Mouse (Mus musculus) heart, postnatal 0 days (tissue): ENCODE measurements around the gene Rad1. TPM values are rescaled to one million over a fixed set of nuclear protein-coding genes. Genes with fewer than 3 reads are reported as not detected.

ENCODE experiments used
- ATAC-seq: fragments of 200-750 bp; cut with Nextera tagmentation; 2 replicates; pipeline ENCODE4 v1.8.0; 2017; ENCODE audit warnings: low read depth, moderate number of reproducible peaks, moderate library complexity; ENCODE audit not compliant: insufficient read depth
- DNase-seq: peaks from one replicate; pipeline ENCODE4 v3.0.0-alpha.2; 2016; ENCODE audit warnings: low spot score
- H3K27ac ChIP-seq: fragments of 300-500 bp; sonication (generic); 2 replicates; pipeline ENCODE4 v1.5.1; 2014; ENCODE audit warnings: low read depth, mild to moderate bottlenecking
- H3K27me3 ChIP-seq: fragments of 300-500 bp; sonication (generic); 2 replicates; pipeline ENCODE4 v1.6.1; 2014; ENCODE audit warnings: low read length, mixed read lengths; ENCODE audit not compliant: control insufficient read depth, insufficient read depth
- H3K36me3 ChIP-seq: fragments of 300-500 bp; sonication (generic); replicated peaks from 2 replicates; pipeline ENCODE4 v1.6.1; 2014; ENCODE audit warnings: low read length, mixed read lengths; ENCODE audit not compliant: control insufficient read depth, insufficient read depth
- H3K4me1 ChIP-seq: fragments of 300-500 bp; sonication (generic); 2 replicates; pipeline ENCODE4 v1.6.1; 2014; ENCODE audit warnings: antibody characterized with exemption; ENCODE audit not compliant: control insufficient read depth, insufficient read depth
- H3K4me2 ChIP-seq: fragments of 300-500 bp; sonication (generic); 2 replicates; pipeline ENCODE4 v1.6.1; 2014; ENCODE audit warnings: low read depth, mild to moderate bottlenecking, low read length, moderate library complexity
- H3K4me3 ChIP-seq: fragments of 300-500 bp; sonication (generic); 2 replicates; pipeline ENCODE4 v1.5.1; 2014; ENCODE audit warnings: low read depth, low read length
- H3K9ac ChIP-seq: fragments of 300-500 bp; sonication (generic); replicated peaks from 2 replicates; pipeline ENCODE4 v1.6.1; 2014; ENCODE audit warnings: low read depth, low read length, mixed read lengths
- H3K9me3 ChIP-seq: fragments of 300-500 bp; sonication (generic); replicated peaks from 2 replicates; pipeline ENCODE4 v1.6.1; 2016; ENCODE audit warnings: low read length; ENCODE audit not compliant: control insufficient read depth
- CTCF ChIP-seq: IDR thresholded peaks from 2 replicates; pipeline ENCODE4 v1.5.1; 2016; ENCODE audit warnings: antibody characterized with exemption, control low read depth, low read depth
- EP300 ChIP-seq: IDR thresholded peaks from 2 replicates; pipeline ENCODE4 v1.6.1; 2016; ENCODE audit warnings: antibody characterized with exemption, low read depth
- WGBS: fragments of 180-500 bp; shearing (Covaris S2); extraction: QIAGEN DNeasy Blood & Tissue Kit; methylation state at CpG from one replicate; pipeline ENCODE4 v1.1.7; 2014; 5-methylcytosine and 5-hydroxymethylcytosine counted together
- polyA plus RNA-seq: library from polyadenylated mRNA; unstranded; fragments of >200 nt; fragmentation: Nextera tagmentation; extraction: Ambion mirVana; gene quantifications from 2 replicates; pipeline ENCODE4 v1.2.1, GENCODE M21; 2015
- total RNA-seq: library from RNA; depleted of rRNA; stranded (reverse); fragments of >200 nt; gene quantifications from 2 replicates; pipeline ENCODE4 v1.2.3, GENCODE M21; 2014; ENCODE audit warnings: low replicate concordance; rRNA removed

The Rad1 gene
- total RNA-seq, result 6.0 and 10.9 TPM in 2 replicates
- polyA plus RNA-seq, result 13.3 and 13.8 TPM in 2 replicates

DNA sequence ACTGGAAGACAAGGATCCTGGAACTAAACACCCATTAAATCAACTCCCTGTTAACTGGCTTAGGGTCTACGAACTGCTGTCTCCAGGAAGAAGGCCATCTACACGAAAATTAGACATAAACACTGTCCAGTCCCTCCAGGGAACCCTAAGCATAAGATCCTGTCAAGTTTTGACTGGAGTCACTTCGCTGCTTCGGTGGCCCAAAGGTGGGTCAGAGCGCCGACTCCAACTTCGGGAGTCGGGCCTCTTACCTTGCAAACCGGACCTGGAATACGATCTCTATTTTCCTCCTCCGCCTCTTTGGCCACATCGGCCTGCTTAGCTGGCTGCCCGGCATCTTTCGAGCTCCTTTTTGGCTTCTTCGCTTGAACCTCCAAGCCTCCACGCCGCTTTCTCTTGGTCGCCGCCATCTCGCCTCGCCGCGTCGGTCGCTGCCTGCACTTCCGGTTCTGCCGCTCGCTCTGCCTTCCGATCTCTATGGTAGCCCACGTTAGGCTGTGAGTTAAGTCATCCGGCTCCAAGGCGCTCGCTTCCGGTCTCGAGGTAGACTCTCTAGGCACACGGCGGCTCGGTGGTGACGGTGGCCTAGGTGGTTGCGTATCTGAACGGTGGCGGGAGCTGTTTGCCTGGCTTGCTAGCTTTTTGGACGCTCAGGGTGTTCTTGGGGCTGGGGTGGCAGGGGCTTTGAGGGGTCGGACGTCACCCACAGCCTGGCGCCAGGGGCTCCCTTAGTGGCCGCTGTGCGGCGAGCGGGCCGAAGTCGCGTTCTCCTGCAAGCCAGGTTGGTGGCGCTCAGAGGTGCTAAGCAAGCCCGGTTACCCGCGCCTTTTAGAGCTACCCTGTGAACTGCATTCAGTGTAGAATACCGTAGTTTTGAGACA, at the start of gene Rad1, which contains the start of gene Brix1:
Gene Rad1, plus strand, starts transcription at position 535 of the 881 bp plus-strand sequence.
Gene Brix1, minus strand, starts transcription at position 464 of the 881 bp plus-strand sequence.
- peaks cover 17% of the 10 kb centered on the region for H3K4me1 ChIP-seq

DNA sequence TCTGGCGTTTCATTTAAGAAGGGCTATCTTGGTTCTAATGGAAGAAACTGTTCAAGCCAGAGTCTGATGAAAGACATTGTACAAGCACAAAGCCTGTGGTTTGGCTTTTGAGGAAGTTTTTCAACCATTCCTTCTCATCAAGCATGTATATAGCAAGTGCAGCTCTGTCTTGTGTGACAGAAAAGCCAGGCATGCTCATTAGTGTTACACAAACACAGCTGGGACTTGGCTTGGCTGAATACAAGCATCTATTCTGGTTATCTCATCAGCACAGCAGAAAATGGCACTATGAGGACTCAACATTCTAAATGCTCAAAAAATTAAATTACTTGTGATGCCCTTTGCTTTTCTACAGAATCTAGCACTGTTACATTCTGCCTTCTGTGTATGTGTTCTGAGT, 48.9 kb upstream of the Rad1 start:
- H3K9ac ChIP-seq, result no peak overlapping the region
- no peaks in the 10 kb centered on the region for H3K4me1 ChIP-seq
- no peaks in the 10 kb centered on the region for H3K27me3 ChIP-seq
- no peak for TF ChIP-seq EP300
- TF ChIP-seq CTCF, result no peak
- no peak overlapping the region for H3K4me3 ChIP-seq
- DNase-seq (no peak), ATAC-seq (no peak)
- no peak overlapping the region for H3K4me2 ChIP-seq
- H3K36me3 ChIP-seq, result peaks cover 7% of the 10 kb centered on the region; the same call in 1 of the 2 replicates
- WGBS, result 73% methylated on average over 1 of the region's 1 CpGs
- H3K27ac ChIP-seq, result no peak overlapping the region
- H3K9me3 ChIP-seq, result no peaks in the 10 kb centered on the region

More for the DNA sequence above, at the start of gene Rad1, which contains the start of gene Brix1:
- DNase-seq, result peak; percentile 96
- Histone ChIP-seq H3K9me3 (no peaks in the 10 kb centered on the region), H3K27me3 (no peaks in the 10 kb centered on the region), H3K27ac (peak within 1 kb of the TSS; percentile 73), H3K36me3 (peaks cover 34% of the 10 kb centered on the region), H3K4me2 (peak within 1 kb of the TSS; percentile 83), H3K9ac (peak within 1 kb of the TSS; percentile 85), H3K4me3 (peak within 1 kb of the TSS; percentile 98)
- peak; percentile 100 for ATAC-seq
- TF ChIP-seq EP300, result no peak
- TF ChIP-seq CTCF, result no peak
- 0% methylated on average over 58 of the region's 58 CpGs for WGBS

DNA sequence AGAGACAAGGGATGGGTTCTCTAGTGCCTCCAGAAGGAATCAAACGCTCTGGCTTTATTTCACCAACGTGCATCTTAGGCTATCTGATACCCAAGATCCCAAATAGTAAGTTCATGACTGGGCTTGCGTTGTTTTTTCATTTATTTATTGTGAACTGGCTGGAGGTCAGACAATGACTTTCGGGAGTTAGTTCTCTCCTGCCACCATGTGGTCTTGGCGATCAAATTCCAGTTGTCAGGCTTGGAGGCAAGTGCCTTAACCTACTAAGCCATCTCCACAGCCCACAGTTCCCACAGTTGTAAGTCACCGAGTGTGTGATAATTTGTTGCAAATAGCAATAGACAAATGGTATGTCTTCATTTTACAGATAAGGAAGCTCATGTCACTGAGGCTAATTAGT, 45.9 kb upstream of the Rad1 start:
- H3K4me3 ChIP-seq, result no peak overlapping the region
- H3K4me1 ChIP-seq, result no peaks in the 10 kb centered on the region
- ATAC-seq (no peak), DNase-seq (no peak)
- peak; percentile 33; the same call in 1 of the 2 replicates for TF ChIP-seq CTCF
- no peak for TF ChIP-seq EP300
- H3K27ac ChIP-seq, result no peak overlapping the region
- no peaks in the 10 kb centered on the region for H3K27me3 ChIP-seq
- 60% methylated on average over 6 of the region's 6 CpGs for WGBS
- peaks cover 16% of the 10 kb centered on the region for H3K36me3 ChIP-seq
- H3K9ac ChIP-seq, result no peak overlapping the region
- H3K9me3 ChIP-seq, result no peaks in the 10 kb centered on the region
- H3K4me2 ChIP-seq, result no peak overlapping the region

DNA sequence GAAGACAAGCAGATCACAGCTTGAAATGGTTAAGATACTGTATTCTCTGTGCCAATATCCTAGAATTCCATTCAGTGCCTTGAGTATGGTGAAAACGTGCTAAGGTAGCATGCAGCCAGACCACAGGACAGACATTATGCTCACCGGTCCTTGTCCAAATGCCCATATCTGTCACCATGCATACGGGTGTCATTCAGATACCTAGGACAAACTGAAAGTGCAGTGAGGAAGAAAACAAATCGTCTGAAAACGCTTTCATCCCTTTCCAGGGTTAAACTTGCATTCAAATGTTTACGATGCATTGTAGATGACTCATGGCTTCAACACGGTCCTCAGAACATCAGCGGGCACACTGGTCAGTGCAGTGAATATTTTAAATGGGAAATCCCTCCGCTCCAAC, 44.3 kb upstream of the Rad1 start:
- Histone ChIP-seq H3K27ac (no peak overlapping the region), H3K36me3 (peaks cover 20% of the 10 kb centered on the region), H3K9me3 (no peaks in the 10 kb centered on the region), H3K4me1 (no peaks in the 10 kb centered on the region), H3K4me2 (no peak overlapping the region), H3K4me3 (no peak overlapping the region), H3K9ac (no peak overlapping the region), H3K27me3 (no peaks in the 10 kb centered on the region)
- no peak for TF ChIP-seq CTCF
- no peak for TF ChIP-seq EP300
- 82% methylated on average over 9 of the region's 9 CpGs for WGBS
- ATAC-seq (no peak), DNase-seq (no peak)

DNA sequence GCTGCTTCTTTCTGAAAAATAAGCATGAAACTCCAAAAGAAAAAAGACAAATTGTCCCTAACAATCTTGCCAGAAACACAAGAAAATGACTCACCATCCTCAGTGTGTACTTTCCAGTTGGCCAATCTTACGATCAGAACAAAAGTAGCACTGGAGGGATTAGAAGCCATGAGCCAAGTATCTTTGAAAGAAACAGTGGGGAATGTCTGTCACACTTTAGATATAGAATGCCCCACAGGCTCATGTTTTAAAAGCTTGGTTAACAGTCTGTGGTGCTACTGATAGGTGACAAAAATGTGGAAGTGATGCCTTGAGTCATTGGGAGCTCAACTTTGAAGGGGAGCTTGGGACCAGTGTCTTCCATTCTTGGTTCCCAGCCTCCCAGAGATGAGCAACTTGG, 43.5 kb upstream of the Rad1 start:
- WGBS, result 67% methylated on average over 1 of the region's 1 CpGs
- no peak for ATAC-seq
- no peaks in the 10 kb centered on the region for H3K9me3 ChIP-seq
- H3K4me2 ChIP-seq, result no peak overlapping the region
- TF ChIP-seq EP300, result no peak
- TF ChIP-seq CTCF, result no peak
- H3K4me1 ChIP-seq, result no peaks in the 10 kb centered on the region
- H3K36me3 ChIP-seq, result peaks cover 24% of the 10 kb centered on the region
- no peaks in the 10 kb centered on the region for H3K27me3 ChIP-seq
- H3K4me3 ChIP-seq, result no peak overlapping the region
- H3K27ac ChIP-seq, result no peak overlapping the region
- DNase-seq, result no peak
- H3K9ac ChIP-seq, result no peak overlapping the region
